Mouse (Mus musculus) layer of hippocampus, adult 6 months (tissue): ENCODE results near the gene Rrm2. TPM values are rescaled to one million over a fixed set of nuclear protein-coding genes. Genes with fewer than 3 reads are reported as not detected.

Experiments
- long read RNA-seq, 2 experiments: library from polyadenylated mRNA; unstranded; transcript quantifications; one replicate each; pipeline ENCODE4 v2.0.0; 2019 to 2020
- polyA plus RNA-seq: library from polyadenylated mRNA; unstranded; fragments of <200 nt; fragmentation: Nextera tagmentation; gene quantifications from 2 replicates; pipeline ENCODE4 v1.2.3, GENCODE M21; 2021

Gene Rrm2
- 2.2 TPM in 2 replicates for polyA plus RNA-seq
- long read RNA-seq, experiment 1, transcript Rrm2-201 (10 exons, 2,193 nt), result major isoform, 10 of 11 reads
- long read RNA-seq, experiment 1, partial matches to known transcripts, result 1 of 11 reads
- long read RNA-seq, experiment 1, other reads (novel, unspliced or antisense), result 0 of 11 reads
- long read RNA-seq, experiment 2, transcript Rrm2-201 (10 exons, 2,193 nt), result major isoform, 13 of 13 reads
- long read RNA-seq, experiment 2, partial matches to known transcripts, result 0 of 13 reads
- long read RNA-seq, experiment 2, other reads (novel, unspliced or antisense), result 0 of 13 reads

GRCm38 (mm10) chr12:24707954-24708823, at the start of gene Rrm2:
Rrm2 (plus strand) TSS chr12:24708241.

GRCm38 (mm10) chr12:24681286-24682023, 26.6 kb upstream of the Rrm2 start, which contains the start of gene Cys1:
Cys1 (minus strand) TSS chr12:24681813.

Other genes starting within 250 kb of the Rrm2 start
- gene Taf1b, start 209.9 kb upstream of the Rrm2 start, polyA plus RNA-seq, result 18.4 and 22.7 TPM in 2 replicates
- 14.2 and 15.4 TPM in 2 replicates for gene Grhl1, start 136.0 kb upstream of the Rrm2 start, polyA plus RNA-seq
- gene Klf11, start 57.0 kb upstream of the Rrm2 start, polyA plus RNA-seq, result 3.1 and 3.8 TPM in 2 replicates
- 2.5 TPM in 2 replicates for gene Cys1, start 26.4 kb upstream of the Rrm2 start, polyA plus RNA-seq
- 36.5 and 38.8 TPM in 2 replicates for gene Mboat2, start 122.6 kb downstream of the Rrm2 start, polyA plus RNA-seq